Mouse (Mus musculus): ENCODE results near the gene Ubash3b.

- peak; percentile 97 for TF ChIP-seq CTCF (IDR thresholded peaks at IDR 0.05; ENCODE audit: extremely low read depth, insufficient read depth, low read length)
- no peak for TF ChIP-seq POLR2A (IDR thresholded peaks at IDR 0.05; ENCODE audit: extremely low read depth, insufficient read depth, low read length)
Observed at GRCm38 (mm10) chr9:41190745-41191482, 29.4 kb upstream of the Ubash3b start.
